Mouse (Mus musculus): ENCODE data around the gene Rdh7. TPM values are rescaled to one million over a fixed set of nuclear protein-coding genes. Genes with fewer than 3 reads are reported as not detected.
"Not testable (repeated sequence)": the region's sequence is repeated elsewhere in the genome, so short reads cannot be mapped to it uniquely, and the experiment has no call there.

Rdh7 gene
- total RNA-seq (2015; ENCODE audit: low replicate concordance) = not detected in 2 replicates
- not detected in 2 replicates for total RNA-seq (2017; ENCODE audit: low replicate concordance)

DNA sequence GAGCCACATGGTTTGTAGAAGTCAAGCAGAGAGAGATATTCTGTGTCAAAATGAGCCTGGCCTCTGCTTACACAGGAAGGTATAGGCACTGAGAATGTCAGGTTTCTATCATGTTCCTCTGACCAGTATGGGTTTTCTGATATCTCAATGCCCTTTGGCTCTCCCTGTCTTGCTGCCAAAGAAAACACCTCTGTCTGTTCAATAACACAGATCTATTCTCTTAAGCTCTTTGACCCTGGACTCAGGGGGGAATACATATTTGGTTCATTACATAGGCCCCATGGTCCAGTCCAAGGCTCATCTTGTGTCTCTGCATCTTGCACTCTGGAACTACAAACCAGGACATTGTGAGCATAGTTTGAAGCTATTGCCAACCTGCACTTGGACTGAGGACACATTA is at the start of gene Rdh7:
TSS of gene Rdh7 (minus strand) at position 213 of the 400 bp plus-strand sequence.
- ATAC-seq (replicated peaks; ENCODE audit: low FRiP score, poor library complexity, severe bottlenecking) = no peak

DNA sequence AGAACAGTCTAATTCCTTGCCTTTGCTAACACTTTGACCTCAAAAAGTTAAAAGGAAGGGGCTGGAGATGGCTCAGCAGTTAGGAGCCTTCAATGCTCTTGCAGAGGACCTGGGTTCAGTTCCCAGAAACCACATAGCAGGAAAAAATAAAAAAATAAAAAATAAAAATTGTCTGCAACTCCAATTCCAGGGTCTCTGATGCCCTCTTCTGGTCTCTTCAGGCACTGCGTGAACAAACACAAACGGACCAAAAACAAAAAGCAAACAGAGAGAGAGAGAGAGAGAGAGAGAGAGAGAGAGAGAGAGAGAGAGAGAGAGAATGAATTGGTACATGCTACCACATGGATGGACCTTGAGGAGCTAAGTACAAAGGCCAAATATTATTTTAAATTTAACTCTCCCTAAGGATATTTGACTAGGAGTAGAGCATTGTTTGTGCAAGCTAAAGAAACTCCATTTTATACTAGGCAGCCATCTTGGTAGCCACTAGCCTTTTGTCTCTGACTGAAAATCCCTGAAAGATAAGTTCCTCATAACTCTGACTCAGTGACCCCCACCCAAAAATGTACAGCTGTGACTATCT is 48.9 kb upstream of the Rdh7 start:
- no peak for ATAC-seq (replicated peaks; ENCODE audit: low FRiP score, poor library complexity, severe bottlenecking)

DNA sequence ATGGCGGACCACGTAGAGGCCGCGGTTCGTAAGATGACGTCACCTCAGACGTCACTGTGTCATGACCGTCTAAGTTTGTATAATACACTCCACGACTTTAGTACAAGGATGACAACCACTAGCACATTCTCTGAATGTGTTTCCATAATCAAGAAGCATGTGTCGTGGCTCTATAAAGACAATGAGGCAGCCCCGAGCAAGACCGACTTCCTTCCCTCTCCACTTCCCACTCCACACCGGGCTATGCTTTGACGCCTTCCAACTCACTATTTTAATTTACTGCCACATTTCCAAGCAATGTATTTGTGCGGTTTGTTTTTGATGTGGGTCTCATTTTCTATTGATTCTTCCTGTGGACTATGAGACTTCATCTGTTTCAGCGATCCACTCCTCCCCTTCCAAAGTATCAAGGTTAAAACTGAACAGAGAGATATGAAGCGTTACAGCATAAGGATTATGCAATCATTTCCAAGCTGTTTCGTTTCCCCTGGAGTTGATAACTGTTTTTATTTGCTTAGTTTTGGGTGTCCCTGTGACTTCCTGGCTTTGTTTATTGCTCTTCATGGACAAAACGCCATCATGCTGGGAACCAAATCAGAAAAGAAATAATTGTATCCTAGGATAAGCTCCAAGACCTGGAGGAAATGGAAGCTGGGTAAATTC is 48.3 kb upstream of the Rdh7 start:
- ATAC-seq (replicated peaks; ENCODE audit: low FRiP score, poor library complexity, severe bottlenecking) = no peak

DNA sequence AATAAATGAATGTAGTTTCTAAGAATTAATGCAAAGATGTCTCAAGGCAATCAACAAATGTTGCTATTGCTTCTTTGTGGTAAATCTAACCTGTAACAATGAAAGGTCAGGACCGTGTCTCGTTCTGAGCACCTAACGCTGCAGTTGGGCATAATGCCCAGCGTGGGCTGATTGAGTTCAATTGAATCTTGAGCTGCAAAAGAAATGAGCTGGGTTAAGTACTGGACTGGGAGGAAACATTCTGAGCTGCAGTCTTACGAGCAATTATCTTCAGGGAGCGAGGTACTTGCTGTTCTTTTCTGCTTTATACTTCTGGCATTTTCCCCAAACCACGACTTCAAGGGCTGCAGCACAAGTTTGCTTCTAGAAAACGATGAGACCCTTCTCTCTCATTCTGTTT is 47.7 kb upstream of the Rdh7 start:
- no peak for ATAC-seq (replicated peaks; ENCODE audit: low FRiP score, poor library complexity, severe bottlenecking)

DNA sequence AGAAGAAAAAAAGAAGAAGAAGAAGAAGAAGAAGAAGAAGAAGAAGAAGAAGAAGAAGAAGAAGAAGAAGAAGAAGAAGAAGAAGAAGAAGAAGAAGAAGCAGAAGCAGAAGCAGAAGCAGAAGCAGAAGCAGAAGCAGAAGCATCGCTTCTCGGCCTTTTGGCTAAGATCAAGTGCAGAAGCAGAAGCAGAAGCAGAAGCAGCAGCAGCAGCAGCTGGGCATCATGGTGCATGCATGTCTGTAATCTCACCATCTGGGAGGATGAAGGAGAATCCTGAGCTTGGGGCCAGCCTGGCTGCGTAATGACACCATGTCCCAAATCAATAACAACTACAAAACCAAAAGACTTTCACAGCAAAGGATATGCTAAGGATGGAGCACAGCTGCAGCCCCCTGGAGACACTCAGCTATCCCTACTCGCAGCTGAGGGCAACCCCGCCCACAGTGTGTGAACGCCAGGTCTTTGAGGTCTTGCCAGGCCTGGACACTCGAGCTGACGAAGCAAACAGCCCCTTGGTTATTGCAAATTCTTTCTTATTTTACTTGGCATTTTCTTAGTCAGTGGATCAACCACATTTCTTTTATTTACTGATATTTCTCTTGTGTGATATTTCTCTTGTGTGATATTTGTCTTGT is 43.8 kb upstream of the Rdh7 start:
- no peak for ATAC-seq (replicated peaks; ENCODE audit: low FRiP score, poor library complexity, severe bottlenecking)

DNA sequence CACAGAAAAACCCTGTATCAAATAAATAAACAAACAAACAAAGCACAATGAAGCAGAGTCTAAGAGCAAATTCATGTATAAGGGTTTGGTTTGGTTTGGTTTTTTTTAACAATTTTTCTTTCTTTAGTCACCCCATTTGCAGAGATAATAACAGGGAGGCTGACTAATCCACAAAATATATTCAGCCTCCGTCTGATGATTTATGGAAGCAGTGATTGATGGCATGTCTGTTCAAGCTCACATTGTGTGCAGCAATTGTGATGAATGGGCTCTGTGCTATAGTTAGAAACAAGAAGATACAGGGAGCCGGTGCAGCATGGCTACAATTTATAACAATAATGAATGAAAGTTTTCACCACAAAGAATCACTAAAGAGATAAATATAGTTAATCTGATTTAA is 39.1 kb upstream of the Rdh7 start:
- no peak for ATAC-seq (replicated peaks; ENCODE audit: low FRiP score, poor library complexity, severe bottlenecking)

DNA sequence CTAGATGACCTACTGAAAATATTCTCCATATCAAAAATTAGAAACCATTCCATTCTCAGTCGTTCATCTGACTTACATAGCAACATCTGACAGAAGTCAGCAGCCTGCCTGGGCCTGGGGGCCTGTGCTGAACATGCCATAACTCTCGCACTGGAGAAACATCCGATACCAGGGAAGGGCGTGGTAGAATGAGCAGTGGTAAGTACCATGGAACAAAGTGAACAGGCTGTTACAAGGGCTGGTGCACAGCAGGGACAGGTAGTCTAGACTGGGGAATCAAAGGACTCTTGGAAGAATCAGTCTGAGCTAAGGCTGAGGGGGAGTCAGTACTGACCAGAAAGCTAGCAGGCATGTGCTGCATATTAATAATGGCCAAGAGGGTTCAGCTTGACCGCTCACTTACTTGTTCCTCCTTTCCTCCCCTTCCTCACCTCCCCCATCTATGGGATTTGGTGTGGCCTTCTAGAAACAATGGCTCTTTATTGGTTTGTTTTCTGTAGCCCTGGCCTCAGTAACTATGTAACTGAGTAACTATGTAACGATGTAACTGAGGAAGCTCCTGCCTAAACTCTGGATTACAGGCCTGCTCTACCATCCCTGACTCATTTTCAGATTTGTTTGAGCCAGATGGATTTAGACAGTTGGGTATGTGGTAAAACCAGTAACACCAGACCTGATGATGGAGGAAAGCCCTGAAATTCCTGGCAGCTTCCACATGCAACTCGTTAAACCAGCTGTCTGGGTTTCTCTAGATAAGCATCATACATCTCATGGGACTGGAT is 36.2 kb upstream of the Rdh7 start:
- ATAC-seq (replicated peaks; ENCODE audit: low FRiP score, poor library complexity, severe bottlenecking) = no peak

DNA sequence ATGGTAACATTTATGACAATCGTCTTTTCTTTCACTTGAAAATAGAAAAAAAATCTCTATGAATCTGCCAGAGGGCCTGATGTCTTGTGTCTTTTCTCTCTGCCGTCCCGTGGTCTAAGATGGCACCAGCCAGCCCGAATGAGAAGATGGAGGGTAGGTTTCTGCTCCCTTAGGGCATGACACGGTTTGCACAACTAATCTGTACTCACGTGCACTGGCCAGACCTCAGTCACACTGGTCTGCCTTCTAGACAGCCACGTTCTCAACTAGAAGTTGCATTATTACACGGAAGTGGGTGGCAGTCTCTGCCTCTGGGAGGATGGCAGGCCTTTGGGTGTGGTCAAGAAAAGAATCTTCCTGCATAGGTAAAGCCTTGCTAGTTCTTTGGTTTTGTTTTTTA is 34.4 kb upstream of the Rdh7 start:
- ATAC-seq (replicated peaks; ENCODE audit: low FRiP score, poor library complexity, severe bottlenecking) = no peak

DNA sequence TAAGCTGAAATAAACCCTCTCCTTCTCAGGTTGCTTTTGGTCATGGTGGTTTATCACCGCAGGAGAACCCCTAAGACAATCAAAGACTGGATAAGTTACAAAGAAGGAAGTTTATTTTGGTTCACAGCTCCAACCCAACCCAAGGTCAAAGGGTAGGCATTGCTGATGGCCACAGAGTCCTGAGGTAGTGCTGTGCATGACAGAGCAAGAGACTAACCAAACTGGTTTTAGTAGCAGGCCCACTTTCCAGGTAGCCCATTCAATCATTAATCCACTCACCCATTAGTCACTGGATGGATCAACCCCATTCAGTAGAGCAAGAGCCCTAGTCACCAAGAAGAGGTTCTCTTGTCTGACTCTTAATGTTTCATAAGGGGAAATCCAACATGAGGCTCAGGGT is 33.6 kb upstream of the Rdh7 start:
- ATAC-seq (replicated peaks; ENCODE audit: low FRiP score, poor library complexity, severe bottlenecking) = no peak

DNA sequence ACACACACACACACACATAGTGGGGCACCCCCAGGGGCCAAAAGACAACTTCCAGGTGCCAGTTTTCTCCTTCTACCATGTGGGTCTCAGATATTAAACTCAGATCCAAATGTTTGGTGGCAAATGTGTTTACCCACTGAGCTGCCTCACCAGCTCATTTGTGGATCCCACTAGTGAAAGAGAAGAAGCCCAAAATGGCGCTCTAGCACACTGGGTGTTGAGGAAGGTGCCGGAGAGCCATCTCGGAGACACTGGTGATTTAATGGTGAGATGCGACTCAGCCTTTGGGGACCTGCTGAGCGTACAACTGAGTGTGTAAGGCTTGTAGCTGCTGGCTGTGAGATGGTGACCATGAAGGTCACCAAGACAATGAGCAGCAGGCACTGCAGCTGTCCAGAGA is 29.0 kb upstream of the Rdh7 start:
- no peak for ATAC-seq (replicated peaks; ENCODE audit: low FRiP score, poor library complexity, severe bottlenecking)

DNA sequence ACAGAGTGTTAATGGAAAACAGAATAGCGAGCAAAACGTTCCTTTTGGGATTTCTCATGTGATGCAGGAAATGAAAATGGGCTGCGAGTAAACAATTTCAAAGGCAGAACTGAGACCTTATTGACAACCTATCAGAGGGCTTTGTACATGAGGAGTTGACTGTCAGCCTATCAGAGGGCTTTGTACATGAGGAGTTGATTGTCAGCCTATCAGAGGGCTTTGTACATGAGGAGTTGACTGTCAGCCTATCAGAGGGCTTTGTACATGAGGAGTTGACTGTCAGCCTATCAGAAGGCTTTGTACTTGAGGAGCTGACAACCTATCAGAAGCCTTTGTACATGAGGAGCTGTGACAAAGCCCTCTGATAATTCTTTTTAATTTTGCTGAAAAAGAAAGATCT is 28.6 kb upstream of the Rdh7 start:
- not testable (repeated sequence) for ATAC-seq (replicated peaks; ENCODE audit: low FRiP score, poor library complexity, severe bottlenecking)

DNA sequence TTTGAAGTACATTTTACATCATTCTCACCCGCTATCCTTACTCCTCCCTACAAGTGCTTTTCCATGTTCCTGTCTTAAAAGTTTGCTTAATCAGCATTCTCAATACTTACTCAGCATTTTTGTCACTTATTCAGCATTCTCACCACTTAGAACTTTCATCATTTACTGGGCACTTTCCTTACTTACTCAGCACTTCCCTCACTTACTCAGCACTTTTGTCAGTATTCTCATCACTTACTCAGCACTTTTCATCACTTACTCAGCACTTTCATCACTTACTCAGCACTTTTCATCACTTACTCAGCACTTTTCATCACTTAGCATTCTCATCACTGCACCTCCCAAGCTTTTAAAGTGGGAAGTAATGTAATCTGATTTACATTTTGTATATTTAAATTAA is 27.0 kb upstream of the Rdh7 start:
- ATAC-seq (replicated peaks; ENCODE audit: low FRiP score, poor library complexity, severe bottlenecking) = no peak

DNA sequence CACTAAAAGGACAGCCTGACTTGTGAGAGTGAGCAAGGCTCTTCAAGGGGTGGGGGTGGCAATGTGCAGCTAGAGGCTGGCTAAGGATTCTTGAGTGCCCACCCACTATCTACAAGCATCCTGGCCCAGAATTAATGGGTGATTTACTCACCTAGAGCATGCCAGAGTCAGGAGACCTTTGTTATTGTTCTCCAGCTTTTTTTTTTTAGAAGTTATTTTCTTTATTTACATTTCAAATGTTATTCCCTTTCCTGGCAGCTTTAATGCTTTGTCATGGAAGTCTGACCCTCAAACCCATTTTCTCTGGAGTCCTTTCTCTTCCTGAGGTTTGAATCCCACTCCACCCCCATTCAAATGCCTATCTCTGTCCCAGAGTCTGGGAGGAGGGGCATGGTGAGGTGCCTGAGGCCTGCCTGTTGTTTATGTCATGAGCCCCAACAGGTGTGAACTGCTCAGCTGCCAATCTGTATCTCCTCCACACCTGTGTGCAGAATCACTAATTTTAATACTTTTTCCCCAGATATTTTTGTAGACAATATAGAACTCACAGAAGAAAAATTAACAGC is 18.9 kb upstream of the Rdh7 start:
- ATAC-seq (replicated peaks; ENCODE audit: low FRiP score, poor library complexity, severe bottlenecking) = no peak

DNA sequence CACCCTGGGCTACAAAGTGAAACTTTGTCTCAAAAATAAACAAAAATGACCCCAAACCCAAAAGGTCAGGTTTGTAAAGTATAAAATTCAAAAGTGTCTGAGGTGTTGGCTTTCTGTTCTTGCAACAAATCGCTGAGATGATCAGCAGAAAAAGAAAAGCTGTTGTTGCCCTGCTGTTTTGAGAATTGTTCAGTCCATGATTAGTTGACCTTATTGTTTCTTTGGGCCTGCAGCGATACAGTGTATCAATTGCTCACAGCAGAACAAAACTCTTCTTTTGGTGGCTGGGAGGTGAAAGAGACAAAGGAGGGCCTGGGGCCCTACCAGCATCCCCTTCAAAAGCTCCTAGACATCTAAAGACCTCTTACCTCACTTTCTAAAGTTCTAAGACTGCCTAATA is 17.5 kb upstream of the Rdh7 start:
- ATAC-seq (replicated peaks; ENCODE audit: low FRiP score, poor library complexity, severe bottlenecking) = no peak

DNA sequence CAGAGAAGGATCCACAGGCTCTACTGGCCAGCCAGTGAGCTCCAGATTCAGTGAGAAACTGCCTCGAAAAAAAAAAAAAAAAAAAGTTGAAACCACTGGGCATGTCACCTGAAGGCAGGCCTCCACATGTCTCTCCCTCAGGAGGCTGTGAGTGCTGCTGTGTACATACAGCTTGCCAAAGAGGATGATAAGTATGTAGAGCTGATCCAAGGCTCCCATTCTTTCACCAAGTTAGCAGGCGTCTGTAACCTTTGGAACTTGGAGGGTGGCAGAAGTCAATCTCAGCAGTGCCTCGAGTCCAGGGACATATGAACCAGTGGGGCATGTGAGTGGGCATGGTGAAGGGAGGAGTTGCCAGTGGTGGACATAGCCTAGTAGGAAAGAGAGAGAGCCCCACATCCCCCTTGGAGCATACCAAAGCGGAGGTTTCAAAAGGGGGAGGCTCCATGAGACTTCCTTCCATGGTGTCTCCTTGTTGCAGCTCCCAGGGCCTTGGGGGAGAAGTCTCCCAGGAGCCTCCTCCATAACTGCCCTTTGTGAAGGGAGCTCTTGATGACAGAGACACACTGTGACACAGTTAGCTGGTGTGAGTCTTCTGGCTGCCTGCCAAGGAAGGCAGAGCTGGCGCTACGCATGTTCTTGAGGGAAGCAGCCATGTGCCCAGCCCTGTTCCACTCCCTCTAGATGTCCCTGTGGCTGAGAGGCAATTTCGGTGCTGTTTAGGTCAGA is 16.3 kb upstream of the Rdh7 start:
- no peak for ATAC-seq (replicated peaks; ENCODE audit: low FRiP score, poor library complexity, severe bottlenecking)

DNA sequence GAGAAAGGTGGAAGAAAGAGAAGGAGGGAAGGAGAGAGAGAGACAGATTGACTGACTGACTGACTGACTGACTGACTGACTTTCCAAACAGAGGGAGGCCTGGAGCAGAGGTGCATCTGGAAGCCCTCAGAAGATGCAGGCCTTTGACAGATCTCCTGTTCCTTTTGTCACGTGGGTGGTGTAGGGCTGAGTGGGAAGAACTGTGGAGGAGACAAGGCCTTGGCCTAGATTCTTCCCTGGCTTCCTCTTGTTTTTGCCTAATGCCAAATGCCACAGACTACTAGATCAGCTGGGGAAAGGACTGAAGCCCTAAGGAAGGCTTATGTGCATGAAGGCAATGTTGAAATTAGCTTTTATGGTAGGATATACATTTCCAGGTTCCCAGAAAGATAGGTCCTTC is 14.5 kb upstream of the Rdh7 start:
- no peak for ATAC-seq (replicated peaks; ENCODE audit: low FRiP score, poor library complexity, severe bottlenecking)

DNA sequence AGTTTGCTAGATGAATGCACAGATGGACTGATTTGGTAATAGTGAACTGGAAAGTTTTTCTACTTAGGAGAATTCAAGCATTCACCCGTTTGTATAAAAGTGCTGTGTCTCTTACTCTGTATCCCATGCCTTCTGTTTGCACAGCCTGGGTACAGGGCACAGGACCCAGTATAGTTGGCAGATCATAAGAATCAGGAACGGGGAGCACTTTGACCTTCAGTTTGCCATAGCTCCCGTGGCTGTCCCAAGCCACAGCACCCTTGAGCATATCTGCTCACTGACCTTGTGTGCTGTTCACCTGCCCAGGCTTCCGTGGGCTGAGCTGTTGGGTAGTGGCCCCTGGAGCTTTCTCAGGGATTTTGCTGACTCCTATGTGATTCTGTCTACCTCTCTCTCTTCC is 13.1 kb upstream of the Rdh7 start:
- ATAC-seq (replicated peaks; ENCODE audit: low FRiP score, poor library complexity, severe bottlenecking) = no peak

DNA sequence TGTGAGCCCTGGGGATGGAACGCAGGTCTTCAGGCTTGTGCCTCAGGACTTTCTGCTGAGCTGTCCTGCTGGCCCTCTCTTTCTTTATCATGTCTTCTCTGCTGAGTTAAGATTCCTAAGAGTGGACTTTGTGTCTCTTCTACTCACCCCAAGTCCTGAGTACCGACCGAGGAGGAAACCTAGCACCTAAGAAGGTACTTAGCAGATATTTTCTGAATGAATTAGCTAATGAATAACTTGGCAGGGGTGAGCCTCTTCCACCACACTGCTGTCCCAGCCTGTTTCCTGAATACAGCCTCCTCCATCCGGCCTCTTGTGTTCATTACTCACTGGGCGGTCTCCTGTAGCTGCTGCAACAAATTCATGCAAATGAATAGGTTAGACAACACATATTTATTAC is 11.2 kb upstream of the Rdh7 start:
- no peak for ATAC-seq (replicated peaks; ENCODE audit: low FRiP score, poor library complexity, severe bottlenecking)

DNA sequence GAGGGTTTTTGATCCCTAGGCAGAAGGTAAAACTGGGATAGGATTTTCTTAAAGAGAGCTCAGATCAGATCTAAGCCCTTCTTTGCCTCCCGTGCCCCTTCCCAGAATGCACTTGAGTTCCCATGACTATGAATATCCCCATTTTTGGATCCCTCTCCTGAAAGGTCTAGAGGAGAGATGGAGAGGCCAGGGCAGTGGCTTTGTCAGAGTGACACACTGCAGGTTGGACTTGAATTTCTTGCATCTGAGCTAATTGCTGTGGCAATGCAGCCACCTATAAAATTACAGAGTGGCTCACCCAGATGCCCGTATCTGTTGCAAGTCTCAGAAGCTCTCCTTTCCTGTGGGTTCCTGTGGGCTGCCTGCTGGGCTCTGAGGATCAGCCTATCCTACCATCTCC is 9.6 kb upstream of the Rdh7 start, which contains the start of gene Sdr9c7:
TSS of gene Sdr9c7 (plus strand) at position 301 of the 400 bp plus-strand sequence.
- no peak for ATAC-seq (replicated peaks; ENCODE audit: low FRiP score, poor library complexity, severe bottlenecking)

DNA sequence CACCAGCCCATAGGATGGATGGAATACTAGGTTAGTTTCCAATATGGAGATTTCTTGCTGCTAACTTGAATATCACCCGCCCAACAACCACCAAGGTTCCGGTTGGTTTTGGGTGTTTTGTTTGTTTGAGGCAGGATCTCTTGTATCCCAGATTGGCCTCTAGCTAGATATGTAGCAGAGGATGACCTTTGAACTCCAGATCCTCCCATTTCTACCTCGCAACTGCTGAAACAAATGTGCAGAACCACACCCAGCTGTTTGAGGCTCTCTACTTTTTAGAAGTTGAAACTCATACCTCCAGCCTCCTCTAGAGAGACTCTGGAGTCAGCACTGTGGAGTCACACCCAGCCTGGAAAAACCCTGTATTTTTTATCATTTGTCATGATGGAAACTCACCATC is 8.9 kb upstream of the Rdh7 start:
- ATAC-seq (replicated peaks; ENCODE audit: low FRiP score, poor library complexity, severe bottlenecking) = no peak

All from erythroblast, adult 5-6 weeks (primary cell).